Mouse (Mus musculus) liver, adult 2 months (tissue): ENCODE measurements at regions not wholly inside any gene's neighbourhood (a gene's known extent, or its start where the extent isn't known, plus 50 kb on each side); places are given as distances from the start of the nearest gene placed in this dataset.
A peak's percentile ranks its signal among the peaks of the same experiment; 100 is the strongest.

ENCODE experiments used
- DNase-seq: peaks from one replicate; pipeline ENCODE4 v3.0.0-alpha.2; 2011; ENCODE audit warnings: low read depth, low spot score; ENCODE audit errors: extremely low read depth
- H3K27ac ChIP-seq: fragments of 200-500 bp; replicated peaks from 2 replicates; pipeline ENCODE4 v1.5.1; 2012; ENCODE audit warnings: low read depth, mild to moderate bottlenecking, control low read depth, inconsistent platforms, low read length; ENCODE audit not compliant: insufficient read depth
- H3K27me3 ChIP-seq: fragments of 200-500 bp; 2 replicates; pipeline ENCODE4 v1.6.1; 2012; ENCODE audit warnings: mild to moderate bottlenecking, moderate library complexity, low read length, inconsistent platforms; ENCODE audit not compliant: control insufficient read depth, insufficient read depth
- H3K36me3 ChIP-seq: fragments of 200-500 bp; 2 replicates; pipeline ENCODE4 v1.6.1; 2012; ENCODE audit warnings: low read length, inconsistent platforms; ENCODE audit not compliant: control insufficient read depth, insufficient read depth
- H3K4me1 ChIP-seq: fragments of 200-500 bp; 2 replicates; pipeline ENCODE4 v1.6.1; 2011; ENCODE audit warnings: low read length; ENCODE audit not compliant: control insufficient read depth, insufficient read depth
- H3K4me3 ChIP-seq: fragments of 200-500 bp; 2 replicates; pipeline ENCODE4 v1.5.1; 2011; ENCODE audit warnings: low read depth, mild to moderate bottlenecking, control low read depth, low read length, moderate library complexity; ENCODE audit not compliant: insufficient read depth
- H3K79me2 ChIP-seq: fragments of 200-500 bp; 2 replicates; pipeline ENCODE4 v1.6.1; 2012; ENCODE audit warnings: inconsistent platforms, mild to moderate bottlenecking, low read length, moderate library complexity; ENCODE audit not compliant: control insufficient read depth, insufficient read depth
- H3K9ac ChIP-seq: fragments of 200-500 bp; 2 replicates; pipeline ENCODE4 v1.6.1; 2012; ENCODE audit warnings: low read depth, mild to moderate bottlenecking, control low read depth, inconsistent platforms, low read length
- CTCF ChIP-seq: fragments of 200-500 bp; IDR thresholded peaks from 2 replicates; pipeline ENCODE4 v1.5.1; 2011; ENCODE audit warnings: low read depth, low read length, control low read depth
- POLR2A ChIP-seq: fragments of 200-500 bp; IDR thresholded peaks from 2 replicates; pipeline ENCODE4 v1.6.1; 2011; ENCODE audit warnings: low read length, control low read depth; ENCODE audit not compliant: insufficient read depth; ENCODE audit errors: extremely low read depth
- WGBS: fragments of 180-500 bp; shearing (Covaris S2); methylation state at CpG from one replicate; pipeline ENCODE4 v1.1.7; 2018; 5-methylcytosine and 5-hydroxymethylcytosine counted together

DNA sequence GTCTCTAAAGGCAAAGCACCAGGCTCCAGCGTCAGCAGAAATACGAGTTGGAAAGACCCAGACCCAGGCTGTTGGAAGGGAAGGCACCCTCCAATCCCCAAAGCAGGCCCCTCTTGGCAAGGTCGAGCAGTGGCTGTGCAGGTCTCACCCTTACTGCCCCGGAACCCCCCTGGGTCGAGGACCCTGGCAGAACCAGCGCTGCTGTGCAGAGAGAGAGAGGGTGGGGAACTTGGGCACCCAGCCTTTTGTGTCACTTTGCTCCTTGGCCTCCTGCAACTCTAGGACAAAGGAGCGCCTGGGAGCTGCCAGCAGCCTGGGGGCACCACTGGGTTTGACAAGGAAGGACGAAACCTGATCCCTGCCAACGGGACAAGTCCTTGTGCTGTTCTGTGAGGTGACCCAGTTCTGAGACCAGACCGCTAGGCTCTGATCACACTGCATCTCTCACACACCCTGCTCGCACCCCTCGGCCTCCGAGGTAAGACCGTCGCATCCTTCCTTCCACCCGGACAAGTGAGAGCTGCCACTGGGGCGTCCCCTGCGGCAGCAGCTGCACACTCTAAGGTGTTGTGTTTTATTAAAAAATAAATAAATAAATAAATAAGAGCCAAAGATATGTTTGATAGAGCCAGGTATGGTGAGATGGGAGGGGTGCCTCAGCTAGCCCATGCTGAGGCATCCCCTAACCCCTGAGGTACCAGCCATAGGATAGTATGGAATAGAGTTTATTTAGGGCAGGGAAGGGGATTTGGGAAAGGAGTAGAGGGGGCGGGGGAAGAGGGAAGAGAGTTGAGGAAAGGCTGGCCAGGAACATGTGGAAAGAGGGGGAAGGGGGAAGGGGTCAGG is 138.2 kb downstream of the Ly86 start:
- no peak for DNase-seq
- Histone ChIP-seq H3K4me1 (no peaks in the 10 kb centered on the region), H3K27ac (peak overlapping the region; percentile 63), H3K4me3 (no peak overlapping the region), H3K9ac (peak overlapping the region; percentile 45), H3K27me3 (no peaks in the 10 kb centered on the region), H3K79me2 (no peaks in the 10 kb centered on the region), H3K36me3 (no peaks in the 10 kb centered on the region)
- no peak for TF ChIP-seq POLR2A
- TF ChIP-seq CTCF: no peak
- 61% methylated on average over 19 of the region's 19 CpGs for WGBS

DNA sequence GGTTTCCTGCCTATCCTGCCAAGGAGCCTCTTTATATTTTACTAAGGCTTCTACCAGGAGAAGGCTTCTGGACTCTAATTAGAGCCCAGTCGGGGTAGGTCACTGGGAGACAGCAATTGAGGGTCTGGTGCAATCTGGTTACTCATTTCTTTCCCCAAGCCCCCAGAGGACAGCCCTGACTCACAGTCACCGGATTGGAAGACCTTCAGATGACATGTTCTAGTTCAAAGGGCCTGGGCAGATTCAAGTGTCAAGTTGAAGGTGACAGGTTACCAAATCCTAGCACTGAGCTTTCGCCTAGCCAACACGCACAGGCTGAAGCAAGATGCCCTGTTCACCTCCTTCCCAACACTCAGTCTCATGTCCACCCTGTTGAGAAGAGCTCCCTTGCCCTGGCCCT is 139.6 kb downstream of the Ly86 start:
- TF ChIP-seq POLR2A (no peak), CTCF (no peak)
- Histone ChIP-seq H3K36me3 (no peaks in the 10 kb centered on the region), H3K9ac (no peak overlapping the region), H3K27ac (no peak overlapping the region), H3K4me1 (no peaks in the 10 kb centered on the region), H3K79me2 (no peaks in the 10 kb centered on the region), H3K27me3 (no peaks in the 10 kb centered on the region), H3K4me3 (no peak overlapping the region)
- DNase-seq: no peak
- WGBS: 90% methylated on average over 4 of the region's 4 CpGs

DNA sequence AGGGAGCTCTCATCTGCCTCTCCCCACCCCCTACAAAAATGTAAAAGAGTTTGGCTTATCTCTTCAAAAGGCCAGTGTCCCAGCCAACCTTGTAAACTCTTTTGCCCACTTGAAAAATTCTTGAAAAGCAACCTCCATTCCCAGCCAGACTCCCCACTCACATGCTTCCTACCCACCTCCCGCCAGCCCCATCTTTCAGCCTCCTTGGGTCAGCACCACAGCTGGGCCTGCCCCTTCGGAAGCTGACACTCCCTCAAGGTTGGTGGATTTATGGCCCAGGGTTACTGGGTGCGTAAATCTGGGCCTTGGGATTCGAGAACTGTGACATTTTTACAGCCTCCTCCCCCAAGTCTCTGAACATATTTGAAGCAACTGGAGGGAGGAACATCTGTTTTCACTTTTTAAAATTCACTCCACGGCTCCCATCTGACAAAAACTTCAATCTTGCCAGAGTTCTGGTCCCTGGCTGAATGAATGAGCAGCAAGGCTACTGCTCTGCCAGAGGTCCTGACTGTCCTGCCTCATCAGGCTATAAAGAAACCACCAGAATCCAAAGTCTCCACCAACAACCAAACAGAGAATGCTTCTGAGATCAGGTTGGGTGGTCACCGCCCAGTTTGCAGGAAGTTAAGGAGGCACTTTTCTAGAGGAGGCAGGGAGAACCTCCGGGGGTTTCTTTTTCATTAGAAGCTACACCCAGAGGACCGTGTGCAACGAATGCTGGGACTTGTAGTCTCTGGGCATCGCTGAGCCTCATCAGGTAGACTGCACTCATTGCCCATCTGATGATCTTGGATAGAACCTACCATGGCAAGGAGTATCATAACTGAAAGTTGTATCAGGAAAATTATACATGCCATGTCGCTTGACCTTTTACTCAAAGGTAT is 147.3 kb downstream of the Ly86 start:
- DNase-seq: no peak
- Histone ChIP-seq H3K27ac (no peak overlapping the region), H3K27me3 (no peaks in the 10 kb centered on the region), H3K4me1 (no peaks in the 10 kb centered on the region), H3K79me2 (no peaks in the 10 kb centered on the region), H3K9ac (no peak overlapping the region), H3K4me3 (no peak overlapping the region), H3K36me3 (no peaks in the 10 kb centered on the region)
- TF ChIP-seq CTCF (no peak), POLR2A (no peak)
- WGBS: 92% methylated on average over 11 of the region's 11 CpGs

DNA sequence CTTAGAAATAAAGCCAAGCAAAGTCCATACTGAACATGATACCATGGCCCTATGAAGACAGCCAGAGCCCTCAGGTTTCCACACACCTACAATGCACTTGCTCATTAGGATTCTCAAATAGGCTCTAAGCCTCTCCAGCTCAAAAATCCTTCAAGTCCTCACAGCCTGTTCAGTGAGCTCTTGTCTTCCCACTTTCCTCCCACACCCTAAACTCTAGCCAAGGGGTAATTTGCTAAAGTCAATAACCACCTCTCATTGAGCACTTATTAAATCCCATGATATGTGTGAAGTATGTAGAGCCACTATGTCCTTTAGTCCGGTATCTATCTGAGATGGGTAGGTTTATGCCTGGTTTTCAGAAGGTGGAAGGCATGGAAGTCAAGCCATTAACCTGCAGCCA is 148.3 kb downstream of the Ly86 start:
- H3K4me1 ChIP-seq: no peaks in the 10 kb centered on the region
- H3K4me3 ChIP-seq: no peak overlapping the region
- H3K36me3 ChIP-seq: no peaks in the 10 kb centered on the region
- H3K27me3 ChIP-seq: no peaks in the 10 kb centered on the region
- H3K79me2 ChIP-seq: no peaks in the 10 kb centered on the region
- TF ChIP-seq CTCF (no peak), POLR2A (no peak)
- H3K9ac ChIP-seq: no peak overlapping the region
- no peak for DNase-seq
- WGBS: 97% methylated on average over 1 of the region's 1 CpGs
- H3K27ac ChIP-seq: no peak overlapping the region

DNA sequence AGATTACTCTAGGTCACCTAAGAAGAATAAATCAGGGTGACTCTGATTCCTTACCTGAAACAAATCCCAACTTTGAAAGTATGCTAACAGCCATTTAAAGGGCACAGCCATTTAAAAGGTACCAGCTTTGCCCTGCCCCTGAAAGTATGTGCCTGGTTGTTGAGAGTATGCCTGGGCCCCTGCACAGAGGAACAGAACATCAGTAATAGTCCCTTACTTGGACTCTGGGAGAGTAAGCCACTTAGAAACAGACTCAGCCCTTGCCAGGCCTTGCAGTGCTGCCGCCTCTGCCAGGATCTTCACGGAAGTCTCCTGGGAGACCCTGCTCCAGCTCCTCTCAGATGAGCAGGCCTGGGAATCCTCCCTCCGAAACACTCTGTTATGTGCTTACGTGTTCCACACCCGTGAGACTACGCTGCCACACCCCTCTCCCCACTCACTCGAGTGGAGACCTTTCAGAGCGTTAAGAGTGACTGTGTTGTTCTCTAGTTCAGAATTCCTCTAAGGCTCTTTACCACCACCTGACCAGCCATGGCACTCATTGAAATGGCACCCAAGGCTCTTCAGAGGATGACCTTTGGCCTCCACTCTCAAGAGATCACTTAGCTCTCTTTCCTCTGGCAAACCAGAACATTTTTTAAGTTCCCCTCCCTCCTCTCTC is 150.4 kb downstream of the Ly86 start:
- Histone ChIP-seq H3K4me1 (no peaks in the 10 kb centered on the region), H3K9ac (no peak overlapping the region), H3K79me2 (no peaks in the 10 kb centered on the region), H3K36me3 (no peaks in the 10 kb centered on the region), H3K27me3 (no peaks in the 10 kb centered on the region), H3K27ac (no peak overlapping the region), H3K4me3 (no peak overlapping the region)
- TF ChIP-seq CTCF: no peak
- TF ChIP-seq POLR2A: no peak
- WGBS: 97% methylated on average over 8 of the region's 8 CpGs
- DNase-seq: no peak
